Mouse (Mus musculus) megakaryocyte, embryonic 14.5 days (primary cell): Measurements from ENCODE around the gene Htra2.

Source experiments
- FLI1 ChIP-seq: IDR thresholded peaks from 2 replicates; pipeline ENCODE4 v1.6.1; 2012; ENCODE audit warnings: low read length, inconsistent platforms, mixed read lengths
- GATA1 ChIP-seq: IDR thresholded peaks from 3 replicates; pipeline ENCODE4 v1.6.1; 2012; ENCODE audit warnings: mixed read lengths, low read length, inconsistent platforms, borderline replicate concordance

DNA sequence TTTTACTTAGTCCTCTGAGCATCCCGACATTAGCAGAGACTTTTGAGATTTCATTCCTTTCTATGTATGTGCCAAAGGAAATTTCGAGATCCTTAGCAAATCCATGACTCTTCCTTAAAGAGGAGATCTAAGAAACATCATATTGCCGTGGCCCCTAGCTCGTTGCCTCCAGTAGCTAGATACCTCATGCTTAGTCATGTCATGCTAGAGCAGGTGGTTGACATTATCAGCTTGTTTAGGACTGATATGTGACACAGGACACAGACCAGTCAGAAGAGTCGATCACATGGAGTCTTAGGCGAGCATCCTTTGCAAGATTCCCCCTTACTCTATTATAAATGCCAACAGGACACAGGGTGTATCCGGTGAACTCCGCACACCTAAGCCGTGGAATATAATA lies 32.1 kb downstream of the Htra2 start:
- TF ChIP-seq GATA1 = no peak
- no peak for TF ChIP-seq FLI1
